7 mouse cellular contexts compared by ENCODE assay signal in the genomic region with DNA sequence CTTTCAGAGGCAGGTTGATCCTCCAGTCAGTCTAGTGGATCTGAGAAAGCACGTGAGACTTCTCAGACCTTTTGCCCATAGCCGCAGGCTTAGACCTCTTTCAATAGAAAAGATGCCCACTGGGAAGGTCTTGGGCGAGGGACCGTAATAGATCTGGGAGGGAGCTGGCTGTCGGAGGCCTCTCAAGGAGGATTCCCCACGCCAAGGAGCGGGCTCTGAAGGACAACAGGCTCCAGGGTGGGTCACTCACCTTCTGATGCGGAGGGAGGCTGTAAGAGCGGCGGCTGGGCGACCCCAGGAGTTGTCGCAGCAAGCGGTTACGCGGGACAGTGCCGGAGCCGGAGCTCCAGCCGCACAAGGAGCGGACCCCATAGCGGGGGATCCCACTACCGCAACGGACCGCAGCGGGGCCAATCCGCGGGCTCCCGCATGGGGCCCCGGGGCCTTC. TPM values are rescaled to one million over a fixed set of nuclear protein-coding genes. Genes with fewer than 3 reads are reported as not detected.
DNase-seq lines count a peak whose midpoint lies in the region; ATAC-seq lines count a peak whose summit lies in the region.

No protein-coding gene starts in this region.

- peak overlapping the region; percentile 89 for H3K9ac ChIP-seq in forebrain, embryonic 11.5 days (ENCODE audit: low read length)
- peak overlapping the region; percentile 93 for H3K9ac ChIP-seq in liver, embryonic 11.5 days (ENCODE audit: low read depth, low read length)
- peak overlapping the region; percentile 80 for H3K9ac ChIP-seq in stomach, embryonic 15.5 days

- intact Hi-C loops in left cerebral cortex, postnatal 4 days (cut with DNase I): no loop called here

- H3K27me3 ChIP-seq in forebrain, embryonic 11.5 days (ENCODE audit: control insufficient read depth, insufficient read depth, low read length): no peaks in the 10 kb centered on the region
- H3K27me3 ChIP-seq in liver, embryonic 11.5 days (replicated peaks; ENCODE audit: control insufficient read depth, insufficient read depth, low read length): no peaks in the 10 kb centered on the region
- H3K27me3 ChIP-seq in stomach, embryonic 15.5 days (replicated peaks): no peaks in the 10 kb centered on the region

- H3K36me3 ChIP-seq in forebrain, embryonic 11.5 days (ENCODE audit: control insufficient read depth, insufficient read depth, low read length): no peaks in the 10 kb centered on the region; the same call in 1 of the 2 replicates
- peaks cover 8% of the 10 kb centered on the region for H3K36me3 ChIP-seq in liver, embryonic 11.5 days (ENCODE audit: control insufficient read depth, insufficient read depth, low read length)
- 0 out of 2 replicates have a peak, but pooled peaks cover 3% of the 10 kb centered on the region for H3K36me3 ChIP-seq in stomach, embryonic 15.5 days

- WGBS in forebrain, embryonic 11.5 days: under 1% methylated on average over 28 of the region's 28 CpGs
- WGBS in liver, embryonic 11.5 days: under 1% methylated on average over 28 of the region's 28 CpGs
- WGBS in stomach, embryonic 15.5 days: under 1% methylated on average over 28 of the region's 28 CpGs

- H3K4me2 ChIP-seq in forebrain, embryonic 11.5 days (ENCODE audit: low read depth, low read length, severe bottlenecking): peak overlapping the region; percentile 84
- H3K4me2 ChIP-seq in liver, embryonic 11.5 days: peak overlapping the region; percentile 67
- H3K4me2 ChIP-seq in stomach, embryonic 15.5 days: peak overlapping the region; percentile 67

- no peaks in the 10 kb centered on the region for H3K9me3 ChIP-seq in forebrain, embryonic 11.5 days (ENCODE audit: control insufficient read depth, low read length)
- H3K9me3 ChIP-seq in liver, embryonic 11.5 days (ENCODE audit: control insufficient read depth, low read length): no peaks in the 10 kb centered on the region
- H3K9me3 ChIP-seq in stomach, embryonic 15.5 days: no peaks in the 10 kb centered on the region

- H3K4me3 ChIP-seq in forebrain, embryonic 11.5 days (ENCODE audit: low read depth, low read length): peak overlapping the region; percentile 84
- H3K4me3 ChIP-seq in liver, embryonic 11.5 days (ENCODE audit: low read depth, low read length): peak overlapping the region; percentile 96
- H3K4me3 ChIP-seq in stomach, embryonic 15.5 days (replicated peaks): peak overlapping the region; percentile 85

- H3K27ac ChIP-seq in forebrain, embryonic 11.5 days (ENCODE audit: low read depth, low read length): peak overlapping the region; percentile 71; the same call in 1 of the 2 replicates
- H3K27ac ChIP-seq in liver, embryonic 11.5 days (ENCODE audit: low read depth, low read length): peak overlapping the region; percentile 75
- peak overlapping the region; percentile 89 for H3K27ac ChIP-seq in stomach, embryonic 15.5 days

- peaks cover 2% of the 10 kb centered on the region; the same call in 1 of the 2 replicates for H3K4me1 ChIP-seq in forebrain, embryonic 11.5 days (replicated peaks; ENCODE audit: control insufficient read depth, insufficient read depth, low read length)
- peaks cover 9% of the 10 kb centered on the region; the same call in 1 of the 2 replicates for H3K4me1 ChIP-seq in liver, embryonic 11.5 days (replicated peaks; ENCODE audit: control insufficient read depth, insufficient read depth, low read length)
- peaks cover 8% of the 10 kb centered on the region for H3K4me1 ChIP-seq in stomach, embryonic 15.5 days

- no peak for ATAC-seq in forebrain, embryonic 11.5 days (replicated peaks; ENCODE audit: low FRiP score)
- peak; percentile 51 for ATAC-seq in liver, embryonic 11.5 days (replicated peaks; ENCODE audit: low FRiP score)
- ATAC-seq in stomach, embryonic 15.5 days (ENCODE audit: insufficient read depth, low FRiP score, low read depth): no peak; the same call in 1 of the 2 replicates

- peak; percentile 11 for DNase-seq in left cerebral cortex, adult 11 months (ENCODE audit: low spot score)
- no peak for DNase-seq in left cerebral cortex, postnatal 4 days
- peak; percentile 14 for DNase-seq in WW6 (ENCODE audit: low read depth, low spot score)
- DNase-seq in forebrain, embryonic 11.5 days (ENCODE audit: low spot score): no peak
- DNase-seq in liver, embryonic 11.5 days (ENCODE audit: low spot score): no peak
- DNase-seq in urinary bladder, adult 18-20 months (ENCODE audit: low spot score in 2 of 2): no peak

RNA-seq across cellular contexts. Expression of a gene that starts 0.6 kb away (rescaled TPM):
- 10 to 100 TPM; 73.7 to 79.4 TPM for total RNA-seq in left cerebral cortex, postnatal 4 days (2021)
- 53.2 and 57.7 TPM in 2 replicates for polyA plus RNA-seq in forebrain, embryonic 11.5 days (2014; fragmentation: Nextera tagmentation; extraction: Ambion mirVana)
- polyA plus RNA-seq in liver, embryonic 11.5 days (2014; fragmentation: Nextera tagmentation; extraction: Ambion mirVana): 77.3 and 83.7 TPM in 2 replicates
- polyA plus RNA-seq in stomach, embryonic 15.5 days (2015; fragmentation: Nextera tagmentation; extraction: Ambion mirVana): 42.9 and 49.3 TPM in 2 replicates

RNA-seq across cellular contexts. Expression of a gene that starts 41.7 kb away (rescaled TPM):
- 10 to 100 TPM; 30.6 to 31.1 TPM for total RNA-seq in left cerebral cortex, postnatal 4 days (2021)
- 23.3 and 24.3 TPM in 2 replicates for polyA plus RNA-seq in forebrain, embryonic 11.5 days (2014; fragmentation: Nextera tagmentation; extraction: Ambion mirVana)
- 16.2 and 20.1 TPM in 2 replicates for polyA plus RNA-seq in liver, embryonic 11.5 days (2014; fragmentation: Nextera tagmentation; extraction: Ambion mirVana)
- polyA plus RNA-seq in stomach, embryonic 15.5 days (2015; fragmentation: Nextera tagmentation; extraction: Ambion mirVana): 19.3 and 22.5 TPM in 2 replicates

RNA-seq across cellular contexts. Expression of a gene that starts 41.8 kb away (rescaled TPM):
- total RNA-seq in left cerebral cortex, postnatal 4 days (2021): 1 to 10 TPM; 2.1 to 2.5 TPM
- polyA plus RNA-seq in forebrain, embryonic 11.5 days (2014; fragmentation: Nextera tagmentation; extraction: Ambion mirVana): 7.2 and 8.6 TPM in 2 replicates
- 3.3 and 4.2 TPM in 2 replicates for polyA plus RNA-seq in liver, embryonic 11.5 days (2014; fragmentation: Nextera tagmentation; extraction: Ambion mirVana)
- polyA plus RNA-seq in stomach, embryonic 15.5 days (2015; fragmentation: Nextera tagmentation; extraction: Ambion mirVana): 2.4 and 3.7 TPM in 2 replicates

RNA-seq across cellular contexts. Expression of a gene that starts 55.3 kb away (rescaled TPM):
- 100 to 1,000 TPM; 157 to 174 TPM for total RNA-seq in left cerebral cortex, postnatal 4 days (2021)
- 318 and 323 TPM in 2 replicates for polyA plus RNA-seq in forebrain, embryonic 11.5 days (2014; fragmentation: Nextera tagmentation; extraction: Ambion mirVana)
- polyA plus RNA-seq in liver, embryonic 11.5 days (2014; fragmentation: Nextera tagmentation; extraction: Ambion mirVana): 301 and 312 TPM in 2 replicates
- 243 and 275 TPM in 2 replicates for polyA plus RNA-seq in stomach, embryonic 15.5 days (2015; fragmentation: Nextera tagmentation; extraction: Ambion mirVana)

RNA-seq across cellular contexts. Expression of a gene that starts 55.4 kb away (rescaled TPM):
- total RNA-seq in left cerebral cortex, postnatal 4 days (2021): 100 to 1,000 TPM; 110 to 120 TPM
- polyA plus RNA-seq in forebrain, embryonic 11.5 days (2014; fragmentation: Nextera tagmentation; extraction: Ambion mirVana): 257 and 262 TPM in 2 replicates
- polyA plus RNA-seq in liver, embryonic 11.5 days (2014; fragmentation: Nextera tagmentation; extraction: Ambion mirVana): 503 and 533 TPM in 2 replicates
- polyA plus RNA-seq in stomach, embryonic 15.5 days (2015; fragmentation: Nextera tagmentation; extraction: Ambion mirVana): 362 and 375 TPM in 2 replicates

Comparison
In these comparisons a context has a peak if more than half of its experiments do, and no peak if none do; other contexts are left out.
1. DNase-seq: peak in left cerebral cortex, adult 11 months (single experiment) and WW6 (single experiment); none in left cerebral cortex, postnatal 4 days (single experiment), forebrain, embryonic 11.5 days (single experiment), liver, embryonic 11.5 days (single experiment) and urinary bladder, adult 18-20 months (0 of 2).
2. Peak in every context shown above with its lines, with median percentiles within 50 percentile points of each other: H3K27ac ChIP-seq, H3K4me2 ChIP-seq, H3K4me3 ChIP-seq and H3K9ac ChIP-seq.